Mouse (Mus musculus) liver, postnatal 0 days (tissue): ENCODE results near the gene Cyb5d1. TPM values are rescaled to one million over a fixed set of nuclear protein-coding genes. Genes with fewer than 3 reads are reported as not detected.

Experiments
- ATAC-seq: fragments of 200-750 bp; cut with Nextera tagmentation; 2 replicates; pipeline ENCODE4 v1.8.0; 2017; ENCODE audit warnings: mild to moderate bottlenecking, moderate library complexity
- DNase-seq: peaks from one replicate; pipeline ENCODE4 v3.0.0-alpha.2; 2016
- H3K27ac ChIP-seq: fragments of 300-500 bp; sonication (generic); 2 replicates; pipeline ENCODE4 v1.5.1; 2014; ENCODE audit warnings: antibody characterized with exemption, moderate library complexity, mild to moderate bottlenecking, low read depth
- H3K27me3 ChIP-seq: fragments of 300-500 bp; sonication (generic); 2 replicates; pipeline ENCODE4 v1.6.1; 2014; ENCODE audit warnings: low read length, control low read depth, mixed read lengths; ENCODE audit not compliant: insufficient read depth
- H3K36me3 ChIP-seq: fragments of 300-500 bp; sonication (generic); replicated peaks from 2 replicates; pipeline ENCODE4 v1.6.1; 2014; ENCODE audit warnings: mild to moderate bottlenecking, control low read depth, low read length, moderate library complexity, mixed read lengths; ENCODE audit not compliant: insufficient read depth
- H3K4me1 ChIP-seq: fragments of 300-500 bp; sonication (generic); 2 replicates; pipeline ENCODE4 v1.6.1; 2014; ENCODE audit warnings: antibody characterized with exemption, mild to moderate bottlenecking, control low read depth; ENCODE audit not compliant: insufficient read depth
- H3K4me2 ChIP-seq: fragments of 300-500 bp; sonication (generic); 2 replicates; pipeline ENCODE4 v1.6.1; 2014; ENCODE audit warnings: low read depth, mild to moderate bottlenecking, low read length, moderate library complexity, mixed read lengths
- H3K4me3 ChIP-seq: fragments of 300-500 bp; sonication (generic); 2 replicates; pipeline ENCODE4 v1.5.1; 2014; ENCODE audit warnings: low read depth, low read length
- H3K9ac ChIP-seq: fragments of 300-500 bp; sonication (generic); replicated peaks from 2 replicates; pipeline ENCODE4 v1.6.1; 2014; ENCODE audit warnings: mild to moderate bottlenecking, moderate library complexity
- H3K9me3 ChIP-seq: fragments of 300-500 bp; sonication (generic); 2 replicates; pipeline ENCODE4 v1.6.1; 2016; ENCODE audit warnings: mild to moderate bottlenecking, control low read depth, low read length, mixed read lengths
- CTCF ChIP-seq: sonication (generic); IDR thresholded peaks from 2 replicates; pipeline ENCODE4 v1.5.1; 2016; ENCODE audit warnings: antibody characterized with exemption, low read depth
- EP300 ChIP-seq: IDR thresholded peaks from 2 replicates; pipeline ENCODE4 v1.6.1; 2016; ENCODE audit warnings: antibody characterized with exemption, low read depth, mild to moderate bottlenecking
- WGBS: fragments of 180-500 bp; shearing (Covaris S2); extraction: QIAGEN DNeasy Blood & Tissue Kit; methylation state at CpG from one replicate; pipeline ENCODE4 v1.1.7; 2014; ENCODE audit not compliant: insufficient replicate concordance; 5-methylcytosine and 5-hydroxymethylcytosine counted together
- polyA plus RNA-seq: library from polyadenylated mRNA; unstranded; fragments of >200 nt; fragmentation: Nextera tagmentation; extraction: Ambion mirVana; gene quantifications from 2 replicates; pipeline ENCODE4 v1.2.1, GENCODE M21; 2015

Gene Cyb5d1
- polyA plus RNA-seq, 1 experiment from 2014 or later = 5.4 TPM

DNA sequence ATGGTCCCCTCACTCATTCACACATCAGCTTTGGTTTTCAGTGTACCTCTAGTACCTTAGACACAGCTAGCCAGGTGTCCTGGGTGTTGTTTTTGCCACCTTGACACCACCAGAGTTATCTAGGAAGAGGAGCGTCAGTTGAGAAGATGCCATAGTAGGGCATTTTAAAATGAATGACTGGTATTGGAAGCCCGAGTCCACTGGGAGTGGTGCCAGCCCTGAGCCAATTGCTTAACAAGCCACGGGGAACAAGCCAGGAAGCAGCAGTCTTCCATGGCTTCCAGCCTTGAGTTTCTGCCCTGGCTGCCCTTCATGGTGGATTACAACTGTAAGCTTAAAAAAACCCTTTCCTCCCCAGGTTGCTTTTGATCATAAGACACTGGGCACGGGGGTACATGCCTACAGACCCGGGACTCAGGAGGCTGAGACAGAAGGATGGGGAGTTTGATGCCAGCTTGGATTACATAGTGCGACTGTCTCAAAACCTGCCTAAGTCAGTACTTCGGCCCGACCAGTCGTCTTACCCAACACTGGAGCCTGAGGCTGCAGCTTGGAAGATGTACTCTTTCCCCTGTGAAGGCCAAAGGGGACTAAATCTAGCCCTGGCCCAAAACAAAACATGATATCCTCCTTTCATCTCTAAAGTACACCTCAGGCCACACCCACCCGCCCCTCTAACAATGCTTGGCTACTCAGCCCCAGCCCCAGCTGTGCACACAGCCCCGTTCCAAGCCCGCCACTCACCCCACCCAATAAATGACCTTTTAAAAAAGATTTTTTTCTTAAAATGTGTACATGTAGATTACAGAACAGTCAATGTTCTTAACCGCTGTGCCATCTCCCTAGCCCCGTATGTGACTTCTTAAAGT is 5.7 kb downstream of the Cyb5d1 start:
- WGBS = 65% methylated on average over 14 of the region's 14 CpGs
- Histone ChIP-seq H3K27me3 (no peaks in the 10 kb centered on the region), H3K4me3 (no peak overlapping the region), H3K27ac (no peak overlapping the region), H3K36me3 (no peaks in the 10 kb centered on the region), H3K9me3 (no peaks in the 10 kb centered on the region), H3K9ac (no peak overlapping the region), H3K4me2 (no peak overlapping the region), H3K4me1 (peaks cover 4% of the 10 kb centered on the region; the same call in 1 of the 2 replicates)
- TF ChIP-seq CTCF (no peak), EP300 (no peak)
- ATAC-seq = no peak
- peak; percentile 28 for DNase-seq

DNA sequence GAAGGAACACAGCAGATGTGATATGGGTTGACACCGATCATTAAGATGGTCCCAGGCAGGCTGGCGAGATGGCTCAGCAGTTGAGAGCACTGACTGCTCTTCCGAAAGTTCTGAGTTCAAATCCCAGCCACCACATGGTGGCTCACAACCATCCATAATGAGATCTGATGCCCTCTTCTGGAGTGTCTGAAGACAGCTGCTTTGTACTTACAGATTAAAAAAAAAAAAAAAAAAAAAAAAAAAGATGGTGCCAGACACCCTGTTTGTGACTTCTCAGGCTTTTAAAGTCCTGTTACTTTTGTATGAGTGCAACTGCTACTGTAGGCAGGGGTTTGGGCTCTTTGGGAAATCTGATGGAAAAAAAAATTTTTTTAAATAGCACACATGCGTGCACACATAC is 6.8 kb downstream of the Cyb5d1 start:
- ATAC-seq (no peak), DNase-seq (no peak)
- WGBS = 88% methylated on average over 4 of the region's 4 CpGs
- Histone ChIP-seq H3K4me2 (no peak overlapping the region), H3K27me3 (no peaks in the 10 kb centered on the region), H3K27ac (no peak overlapping the region), H3K4me1 (no peaks in the 10 kb centered on the region), H3K9ac (no peak overlapping the region), H3K4me3 (no peak overlapping the region), H3K9me3 (no peaks in the 10 kb centered on the region), H3K36me3 (no peaks in the 10 kb centered on the region)
- no peak for TF ChIP-seq EP300
- no peak for TF ChIP-seq CTCF

- Histone ChIP-seq H3K27ac (no peak overlapping the region), H3K9ac (no peak overlapping the region), H3K27me3 (no peaks in the 10 kb centered on the region), H3K4me2 (no peak overlapping the region), H3K4me1 (no peaks in the 10 kb centered on the region), H3K9me3 (no peaks in the 10 kb centered on the region), H3K4me3 (no peak overlapping the region), H3K36me3 (no peaks in the 10 kb centered on the region)
- DNase-seq (no peak), ATAC-seq (no peak)
- TF ChIP-seq CTCF = no peak
- no peak for TF ChIP-seq EP300
- WGBS = 75% methylated on average over 7 of the region's 7 CpGs
Observed at GRCm38 (mm10) chr11:69386758-69387157, 8.7 kb downstream of the Cyb5d1 start.

GRCm38 (mm10) chr11:69384979-69385378 is 10.5 kb downstream of the Cyb5d1 start:
- H3K4me2 ChIP-seq = no peak overlapping the region
- H3K4me3 ChIP-seq = no peak overlapping the region
- no peaks in the 10 kb centered on the region for H3K27me3 ChIP-seq
- DNase-seq (no peak), ATAC-seq (no peak)
- no peak overlapping the region for H3K27ac ChIP-seq
- H3K9ac ChIP-seq = no peak overlapping the region
- H3K4me1 ChIP-seq = peaks cover under 1% of the 10 kb centered on the region; the same call in 1 of the 2 replicates
- H3K36me3 ChIP-seq = no peaks in the 10 kb centered on the region
- H3K9me3 ChIP-seq = no peaks in the 10 kb centered on the region
- 69% methylated on average over 6 of the region's 6 CpGs for WGBS
- TF ChIP-seq CTCF (no peak), EP300 (no peak)

- Histone ChIP-seq H3K27ac (no peak overlapping the region), H3K9ac (no peak overlapping the region), H3K27me3 (no peaks in the 10 kb centered on the region), H3K4me3 (no peak overlapping the region), H3K4me1 (peaks cover 8% of the 10 kb centered on the region), H3K9me3 (no peaks in the 10 kb centered on the region), H3K4me2 (no peak overlapping the region), H3K36me3 (no peaks in the 10 kb centered on the region)
- ATAC-seq (no peak), DNase-seq (no peak)
- TF ChIP-seq CTCF (no peak), EP300 (no peak)
- WGBS = 76% methylated on average over 10 of the region's 10 CpGs
Observed at GRCm38 (mm10) chr11:69382478-69383105, 12.8 kb downstream of the Cyb5d1 start.

- TF ChIP-seq EP300 (no peak), CTCF (no peak)
- Histone ChIP-seq H3K4me3 (no peak overlapping the region), H3K4me2 (no peak overlapping the region), H3K27ac (no peak overlapping the region), H3K36me3 (no peaks in the 10 kb centered on the region), H3K4me1 (peaks cover 11% of the 10 kb centered on the region), H3K9me3 (no peaks in the 10 kb centered on the region), H3K9ac (no peak overlapping the region), H3K27me3 (no peaks in the 10 kb centered on the region)
- ATAC-seq = no peak
- 84% methylated on average over 6 of the region's 6 CpGs for WGBS
- DNase-seq = no peak
Observed at GRCm38 (mm10) chr11:69381356-69381755, 14.1 kb downstream of the Cyb5d1 start.
